Mouse (Mus musculus): ENCODE measurements at regions not wholly inside any gene's neighbourhood (a gene's known extent, or its start where the extent isn't known, plus 50 kb on each side); places are given as distances from the start of the nearest gene placed in this dataset.

DNA sequence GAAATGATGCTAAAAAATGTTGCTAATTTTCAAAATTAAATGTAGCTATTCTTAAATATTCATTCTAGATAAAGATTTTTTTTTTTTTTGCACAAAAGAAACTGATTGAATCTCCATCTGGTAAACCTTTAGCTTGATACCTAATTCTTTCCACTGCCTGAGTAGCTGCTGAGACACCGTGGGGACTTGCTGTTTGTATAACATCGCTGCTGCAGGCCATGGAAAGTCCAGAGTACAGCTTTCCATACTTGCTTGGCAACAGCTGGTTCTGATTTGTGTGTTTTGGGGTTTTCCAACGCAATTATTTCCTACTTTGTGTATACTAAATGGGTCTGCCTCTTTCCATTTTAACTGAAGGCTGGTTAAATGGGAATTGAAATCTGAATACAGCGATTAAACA lies 689.7 kb downstream of the Hdgfl1 start:
- no peak for DNase-seq (ENCODE audit: low spot score)

DNA sequence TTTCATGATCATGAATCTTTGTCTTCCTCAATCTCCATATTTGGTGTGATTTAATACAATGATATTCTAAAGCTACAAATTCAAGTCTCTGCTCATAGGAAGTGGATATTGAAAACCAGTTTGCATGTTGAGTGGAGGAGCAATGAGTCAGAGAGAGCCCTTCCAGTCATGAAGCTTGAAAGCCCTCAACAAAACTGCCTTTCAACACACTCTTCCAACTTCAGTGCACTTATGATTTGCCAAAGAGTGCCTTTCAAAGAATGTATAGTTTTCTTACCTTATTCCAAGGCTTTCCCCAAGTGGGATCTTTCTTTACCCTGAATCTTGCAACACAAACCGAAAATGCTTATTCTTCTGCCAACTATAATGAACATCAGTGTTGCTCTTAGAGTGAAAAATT lies 690.6 kb downstream of the Hdgfl1 start:
- DNase-seq (ENCODE audit: low spot score), result no peak

DNA sequence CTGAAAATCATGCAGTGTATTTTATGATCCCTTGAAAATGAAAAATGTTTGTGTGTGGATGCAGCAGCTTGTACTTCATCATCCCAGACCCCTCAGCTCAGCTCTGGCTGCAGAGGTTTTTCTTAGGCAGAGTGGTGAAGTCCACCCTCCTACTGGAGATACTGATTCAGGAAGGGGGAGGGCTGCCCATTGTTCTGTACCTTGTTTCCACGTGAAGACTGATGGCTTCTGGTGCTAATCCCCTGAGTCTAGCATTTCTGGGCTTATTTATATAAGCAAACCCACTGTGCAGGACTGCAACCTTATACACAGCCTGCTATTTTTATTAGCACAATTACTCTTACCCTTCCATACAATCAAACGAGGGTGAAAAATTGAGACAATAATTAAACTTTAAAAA lies 708.6 kb downstream of the Hdgfl1 start:
- no peak for DNase-seq (ENCODE audit: low spot score)

DNA sequence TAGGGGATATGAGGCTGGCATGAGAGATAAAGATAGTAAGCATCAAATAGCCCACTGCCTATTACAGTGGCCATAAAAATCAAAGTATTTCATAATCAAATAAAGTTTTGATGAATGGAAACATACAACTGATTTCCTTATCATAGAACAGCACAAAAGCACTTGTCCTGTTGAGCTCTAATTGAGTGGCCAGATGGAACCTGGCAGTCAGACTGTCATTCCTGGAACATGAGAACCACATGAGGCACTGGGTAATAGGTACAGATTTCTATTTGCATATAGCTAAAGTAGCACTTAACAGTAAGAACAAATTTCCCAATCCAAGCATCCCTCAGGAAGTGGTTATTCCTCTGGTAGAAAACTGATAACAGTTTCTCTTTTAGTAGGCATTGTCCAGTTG lies 732.3 kb downstream of the Hdgfl1 start:
- no peak for DNase-seq (ENCODE audit: low spot score)

DNA sequence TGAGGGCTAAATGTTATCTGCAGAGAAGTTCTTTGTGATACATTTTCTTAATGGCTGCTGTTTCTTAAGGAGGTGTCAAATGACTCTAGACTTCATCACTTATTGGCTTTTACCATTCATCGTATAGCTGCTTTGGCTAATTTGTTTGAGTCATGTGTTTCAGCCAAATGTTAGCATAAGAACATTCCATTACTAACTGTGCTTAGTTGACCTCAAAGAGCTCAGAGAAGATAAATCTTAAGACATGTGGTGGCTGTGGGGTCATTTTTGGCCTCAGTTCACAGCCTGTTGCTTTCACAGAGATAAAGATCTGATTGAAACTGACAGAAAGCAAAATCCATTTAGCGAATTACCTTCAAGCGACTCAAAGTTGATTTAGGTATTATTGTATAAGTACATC lies 743.6 kb downstream of the Hdgfl1 start:
- no peak for DNase-seq (ENCODE audit: low spot score)

DNA sequence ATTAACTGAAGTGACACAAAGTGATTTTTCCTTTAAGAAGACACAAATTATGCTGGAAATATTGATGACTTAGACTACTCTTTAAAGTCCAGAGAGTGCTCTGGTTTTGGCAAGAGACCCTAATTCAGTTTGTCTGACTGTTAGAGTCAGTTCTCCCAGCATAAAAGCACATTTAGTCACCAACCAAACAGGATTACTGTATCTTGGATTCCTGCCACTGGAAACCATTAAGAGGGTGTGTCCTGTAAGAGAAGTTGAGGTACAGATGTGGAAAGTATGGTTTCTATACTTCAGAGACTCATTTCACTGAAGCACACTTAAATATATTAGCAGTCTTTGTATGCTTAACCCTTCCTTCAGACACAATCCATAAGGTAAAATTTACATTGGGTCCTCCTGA lies 745.3 kb downstream of the Hdgfl1 start:
- DNase-seq (ENCODE audit: low spot score), result no peak

DNA sequence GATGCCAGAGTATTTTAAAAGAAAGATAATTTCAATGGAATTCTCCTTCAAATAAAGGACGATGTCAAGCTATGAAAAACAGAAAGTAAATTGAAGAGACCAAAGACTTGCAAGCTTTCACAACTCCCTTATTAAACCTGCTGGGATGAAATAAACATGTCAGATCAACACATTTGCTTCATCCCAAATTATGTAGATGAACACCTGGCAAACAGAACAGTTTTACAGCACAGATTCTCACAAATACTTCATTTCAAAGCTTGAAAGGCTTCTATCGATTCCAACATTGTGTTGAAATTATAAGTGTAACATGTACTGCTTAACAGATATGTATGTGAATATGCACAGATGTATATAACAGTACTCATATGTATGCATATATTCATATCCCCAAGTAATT lies 749.5 kb downstream of the Hdgfl1 start:
- no peak for DNase-seq (ENCODE audit: low spot score)

DNA sequence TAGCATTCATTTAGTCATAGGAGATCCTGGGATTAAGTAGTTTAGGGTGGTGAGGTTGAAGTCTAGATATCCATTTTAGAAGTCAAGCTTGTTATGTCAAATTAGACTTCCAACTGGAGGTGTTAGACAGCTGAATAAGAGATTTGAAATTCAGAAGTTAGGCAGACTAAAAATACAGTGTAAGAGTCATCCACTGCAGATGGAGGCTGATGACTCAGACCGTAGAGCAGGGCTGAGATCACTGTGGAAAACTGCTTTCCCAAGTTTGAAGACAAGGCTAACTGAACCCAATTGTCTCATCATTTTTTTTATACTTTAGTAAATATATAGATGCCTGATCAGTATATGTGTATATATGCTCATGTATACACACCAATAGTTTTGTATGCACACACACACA lies 738.8 kb upstream of the Nrsn1 start:
- no peak for DNase-seq (ENCODE audit: low spot score)

DNA sequence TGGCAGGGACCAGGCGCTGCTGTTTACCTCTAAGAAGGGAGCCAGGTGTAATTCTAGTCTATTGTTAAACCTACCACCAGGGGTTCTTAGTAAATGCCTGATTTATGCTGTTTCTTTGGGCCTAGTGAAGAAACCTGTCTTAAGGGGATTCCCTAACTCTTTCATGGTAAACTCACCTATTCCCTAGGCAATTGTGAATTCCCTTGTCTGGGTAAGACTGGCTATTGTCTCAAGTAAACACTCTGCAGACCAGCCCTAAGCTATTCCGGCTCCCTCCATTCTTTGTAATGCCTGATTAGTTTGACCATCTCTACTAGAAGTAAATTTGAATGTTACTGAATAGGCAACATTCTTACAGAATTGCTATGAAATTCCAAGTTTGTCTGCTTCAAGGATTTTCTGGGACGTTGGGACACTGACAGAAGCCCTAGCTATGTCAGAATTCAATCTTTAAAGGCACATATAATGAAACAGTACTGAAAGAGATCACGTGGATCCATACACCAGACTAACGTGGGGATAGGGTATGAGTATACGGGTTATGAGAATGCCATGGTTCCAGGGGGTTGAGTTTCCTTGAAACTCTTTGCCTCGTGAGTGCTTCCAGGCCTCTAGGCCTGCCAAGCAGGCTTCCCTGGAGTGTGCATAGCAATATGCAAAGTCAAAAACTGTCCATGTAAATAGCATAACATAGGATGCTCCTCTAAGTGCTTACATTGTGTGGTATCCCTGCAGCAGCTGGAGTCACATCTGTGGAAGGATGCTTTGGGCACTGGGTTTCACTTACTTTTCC lies 734.7 kb upstream of the Nrsn1 start:
- DNase-seq (ENCODE audit: low spot score), result no peak

DNA sequence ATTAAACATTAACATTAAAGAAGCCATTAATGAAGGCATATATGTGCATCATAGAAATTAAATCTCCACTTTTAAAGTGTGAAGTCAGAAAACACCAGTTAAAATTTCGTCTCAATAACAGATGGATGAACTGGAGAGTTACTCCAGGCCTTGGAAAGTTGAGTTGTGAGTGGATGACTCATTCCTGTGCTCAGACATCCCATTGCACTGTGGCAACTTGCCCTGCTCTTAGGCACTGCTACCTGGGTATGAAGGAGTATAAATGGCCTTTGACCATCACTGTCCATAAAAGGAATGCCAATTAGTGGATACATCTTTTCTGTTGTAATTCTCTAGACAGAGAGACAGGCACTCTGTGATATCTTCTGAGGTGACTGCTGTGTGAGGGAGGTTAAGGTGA lies 723.2 kb upstream of the Nrsn1 start:
- DNase-seq (ENCODE audit: low spot score), result no peak

DNA sequence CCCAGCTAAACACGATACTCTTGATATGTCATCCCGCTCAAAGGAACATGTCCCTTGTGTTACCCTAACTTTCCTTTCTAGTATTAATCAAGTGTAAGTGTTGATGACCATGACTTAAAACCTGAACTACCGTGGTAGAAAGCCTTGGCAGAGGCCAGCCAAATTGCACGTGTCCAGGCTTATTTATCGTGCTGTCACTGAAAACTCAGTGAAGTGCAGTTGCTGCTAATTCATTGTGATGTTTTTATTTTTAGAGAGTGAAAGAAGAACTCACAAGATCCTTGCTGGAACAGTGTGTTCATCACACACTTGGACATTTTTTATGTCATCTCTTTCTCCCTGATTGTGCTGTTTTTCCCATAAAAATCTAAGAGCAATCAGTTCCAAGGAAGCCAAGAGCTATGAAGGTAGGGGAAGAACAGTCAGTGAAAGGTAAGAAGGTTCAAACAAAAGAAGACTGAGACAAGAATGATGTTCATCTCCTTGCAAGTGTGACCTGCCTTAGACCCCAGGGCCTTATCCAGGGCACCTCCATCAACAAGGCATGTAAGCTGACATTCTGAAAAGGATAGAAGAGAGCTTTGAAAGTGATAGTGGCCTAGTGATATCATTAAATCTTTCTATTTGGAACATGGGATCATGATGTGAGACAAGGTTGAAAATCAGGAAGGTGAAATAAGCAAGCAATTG lies 718.9 kb upstream of the Nrsn1 start:
- DNase-seq (ENCODE audit: low spot score), result no peak

DNA sequence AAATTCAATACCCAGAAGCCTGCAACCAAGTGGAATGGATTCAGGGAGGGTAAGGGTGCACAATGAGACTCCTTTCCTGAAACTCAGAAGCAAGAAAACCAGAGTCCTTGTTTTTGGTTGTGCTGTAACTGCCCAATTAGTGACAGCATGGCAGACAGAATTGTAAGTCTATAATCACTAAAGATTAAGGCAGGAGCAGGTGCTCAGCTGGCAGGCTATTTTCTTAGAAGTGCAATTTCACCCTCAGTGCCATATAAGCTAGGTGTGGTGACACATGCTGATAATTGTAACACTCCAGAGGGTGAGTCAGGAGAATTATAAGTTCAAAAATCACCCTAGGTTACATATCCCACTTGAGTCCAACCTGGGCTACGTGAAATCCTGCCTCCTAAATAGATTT lies 714.2 kb upstream of the Nrsn1 start:
- DNase-seq (ENCODE audit: low spot score), result no peak

DNA sequence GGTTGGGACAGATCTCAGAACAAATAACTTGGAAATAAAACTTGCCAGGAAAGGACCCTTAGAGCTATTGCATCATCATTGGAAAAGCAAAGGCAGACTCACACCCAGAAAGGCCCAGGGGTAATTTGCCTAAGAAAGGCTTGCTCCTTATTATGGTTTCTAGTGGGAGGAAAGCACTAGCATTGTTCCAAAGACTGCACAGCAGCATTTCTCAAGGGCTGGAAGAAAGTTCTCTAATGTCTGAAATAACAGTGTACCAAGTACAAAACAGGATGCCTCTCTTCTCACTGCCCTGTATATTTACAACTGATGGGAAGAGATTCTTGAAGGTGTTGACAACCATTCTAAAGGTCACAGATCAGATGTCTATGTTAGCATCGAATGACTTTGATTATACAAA lies 713.4 kb upstream of the Nrsn1 start:
- no peak for DNase-seq (ENCODE audit: low spot score)

DNA sequence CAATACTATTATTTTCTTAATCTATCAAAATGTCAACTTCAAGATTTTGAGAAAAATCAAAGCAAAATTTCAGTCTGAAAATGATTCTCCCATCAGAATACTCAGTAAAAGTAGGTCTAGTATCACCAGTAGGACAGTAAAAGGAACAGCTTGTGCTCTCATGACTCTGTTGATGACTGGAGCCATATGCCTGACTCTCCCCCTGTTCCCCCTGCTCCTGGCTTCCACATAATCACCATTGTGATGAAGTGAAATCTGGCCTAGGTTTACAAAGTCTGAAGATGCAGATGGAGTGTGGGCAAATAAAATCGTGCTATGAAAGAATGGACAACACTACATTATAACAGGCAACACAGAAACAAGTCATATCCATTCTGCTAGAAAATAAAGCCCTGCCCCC lies 708.3 kb upstream of the Nrsn1 start:
- no peak for DNase-seq (ENCODE audit: low spot score)

DNA sequence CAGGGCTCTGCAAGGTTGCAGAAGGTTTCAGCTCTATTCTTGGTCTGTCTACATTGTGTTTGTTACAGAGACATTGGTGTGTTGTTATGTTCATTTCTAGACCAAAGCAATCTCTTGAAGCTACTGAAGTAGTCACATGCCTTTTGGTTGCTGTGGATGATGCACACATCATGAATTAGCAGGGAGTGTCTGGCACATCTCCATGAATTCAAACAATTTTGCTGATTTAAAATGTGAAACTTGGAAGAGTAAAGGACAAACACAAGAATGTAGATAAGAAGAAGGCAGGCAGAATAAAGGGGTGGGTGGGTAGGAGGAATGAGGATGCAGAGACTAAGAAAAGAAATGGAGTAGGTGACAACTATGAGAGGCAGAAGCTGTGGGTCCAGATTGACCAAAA lies 688.3 kb upstream of the Nrsn1 start:
- DNase-seq (ENCODE audit: low spot score), result no peak

DNA sequence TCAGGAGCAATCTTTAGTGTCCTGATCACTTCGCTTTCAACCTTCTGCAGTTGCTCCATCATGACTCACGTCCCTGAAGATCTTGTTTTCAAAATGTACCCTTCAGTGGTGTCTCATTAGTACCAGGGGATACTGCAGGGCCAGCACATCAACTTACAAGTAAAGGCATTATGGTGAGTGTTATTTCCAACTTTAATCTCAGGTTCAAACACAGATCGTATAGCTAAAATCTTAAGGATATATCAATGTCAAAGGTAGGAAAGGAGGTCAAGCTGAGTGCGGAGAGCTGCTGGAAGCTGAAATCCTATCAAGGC lies 687.8 kb upstream of the Nrsn1 start:
- DNase-seq (ENCODE audit: low spot score), result no peak

DNA sequence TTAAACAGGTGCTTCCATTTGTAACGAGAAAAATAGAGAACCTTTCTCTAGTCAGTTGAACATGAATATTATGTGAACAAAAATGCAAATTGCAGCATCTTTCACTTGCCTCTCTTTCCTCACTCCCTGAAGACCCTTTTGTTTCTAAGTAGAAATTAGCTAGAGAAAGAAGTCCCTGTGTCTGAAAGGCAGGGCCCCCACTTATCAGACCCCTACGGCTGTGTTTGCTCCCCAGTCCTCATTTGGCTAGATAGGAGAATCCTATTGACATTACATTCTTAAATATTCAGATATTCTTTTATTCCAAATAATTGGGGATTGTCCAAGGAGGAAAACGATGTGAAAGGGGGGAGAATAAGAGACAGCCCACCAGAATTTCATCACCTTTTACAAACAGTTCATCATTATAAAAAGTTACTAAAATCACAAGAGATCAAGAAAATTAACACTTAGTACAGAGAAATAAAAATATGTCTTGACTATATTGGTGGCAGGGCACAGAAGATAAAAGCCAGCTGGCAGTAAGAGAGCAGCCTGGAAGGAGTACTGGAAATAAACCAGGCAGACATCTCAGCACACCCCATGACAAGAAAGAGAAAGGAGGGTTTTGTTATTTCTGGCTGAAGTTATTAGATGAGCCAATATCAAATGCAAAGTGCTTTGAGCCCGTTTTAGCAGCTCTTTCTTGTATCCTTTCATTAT lies 687.3 kb upstream of the Nrsn1 start:
- DNase-seq (ENCODE audit: low spot score), result no peak

DNA sequence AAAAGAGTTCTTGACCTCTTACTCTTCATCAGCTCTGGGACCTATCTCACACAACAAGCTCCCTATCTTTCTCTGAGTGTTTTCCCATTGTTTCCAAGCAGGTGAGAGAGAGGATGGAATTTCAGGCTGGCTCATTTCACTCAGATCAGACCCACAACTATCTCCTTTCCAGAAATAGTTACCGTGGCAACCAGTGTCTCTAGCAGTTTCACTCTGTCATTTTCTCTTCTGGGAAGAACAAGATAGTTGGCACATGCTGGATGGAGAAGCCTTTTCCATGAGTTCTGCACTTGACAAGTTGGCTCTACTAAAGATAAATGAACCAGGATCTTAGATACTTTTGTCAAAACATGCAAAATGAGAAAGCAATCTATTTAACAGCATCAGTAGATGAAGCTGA lies 667.3 kb upstream of the Nrsn1 start:
- DNase-seq (ENCODE audit: low spot score), result no peak

DNA sequence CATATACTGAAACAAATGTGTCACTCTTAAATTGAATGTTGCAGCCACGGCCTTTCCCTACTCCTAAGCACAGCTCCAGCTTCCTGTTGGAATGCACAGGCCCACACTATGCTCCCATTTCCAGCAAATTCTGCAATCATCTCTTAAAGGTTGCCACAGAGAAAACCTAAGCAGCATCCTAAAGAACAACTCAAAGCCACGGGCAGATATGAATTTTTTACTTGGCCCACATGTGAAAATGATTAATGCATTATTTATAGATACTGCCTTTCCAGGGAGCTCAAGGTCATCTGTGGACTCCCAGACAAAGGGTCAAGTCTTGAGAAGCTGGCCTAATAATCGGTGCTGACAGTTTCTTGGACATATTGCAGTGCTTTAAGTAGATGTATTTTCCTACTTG lies 663.5 kb upstream of the Nrsn1 start:
- no peak for DNase-seq (ENCODE audit: low spot score)

DNA sequence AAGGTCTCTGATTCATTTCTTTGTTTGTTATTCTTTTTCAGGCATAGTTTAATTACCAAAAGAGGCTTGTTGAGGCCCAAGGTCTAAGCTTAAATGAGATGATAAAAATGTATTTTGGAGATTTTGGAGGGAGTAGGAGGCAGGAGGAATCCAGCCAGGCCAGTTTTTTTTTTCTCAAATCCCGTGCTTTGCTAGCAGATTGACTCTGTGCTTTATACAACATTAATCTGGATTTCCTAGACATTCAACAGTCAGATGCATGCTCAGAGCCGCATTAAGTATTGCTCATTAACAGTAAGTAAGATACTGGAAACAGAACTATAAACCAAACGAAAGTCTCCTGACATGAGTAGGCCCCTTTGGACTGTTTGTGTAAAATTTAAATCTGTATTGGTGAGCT lies 662.9 kb upstream of the Nrsn1 start:
- DNase-seq (ENCODE audit: low spot score), result no peak

DNA sequence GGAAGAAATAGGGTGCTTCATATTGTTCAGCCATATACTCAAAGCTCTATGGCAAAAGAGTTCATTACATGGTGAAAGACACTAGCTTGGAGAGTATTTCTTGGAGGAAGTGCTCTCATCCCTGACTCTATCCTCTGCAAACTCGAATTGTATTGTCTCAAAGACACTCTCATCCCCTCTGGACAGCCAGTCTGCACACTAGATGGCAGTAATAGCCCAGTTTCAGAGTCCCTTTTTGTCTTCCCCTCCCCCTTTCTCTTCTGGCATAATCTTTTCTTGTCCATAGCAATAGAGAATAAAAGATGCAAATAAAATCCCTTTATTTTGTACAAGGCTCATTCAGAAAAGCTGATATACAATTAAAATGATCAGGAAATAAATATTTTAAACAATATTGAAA lies 662.5 kb upstream of the Nrsn1 start:
- peak; percentile 12 for DNase-seq (ENCODE audit: low spot score)

DNA sequence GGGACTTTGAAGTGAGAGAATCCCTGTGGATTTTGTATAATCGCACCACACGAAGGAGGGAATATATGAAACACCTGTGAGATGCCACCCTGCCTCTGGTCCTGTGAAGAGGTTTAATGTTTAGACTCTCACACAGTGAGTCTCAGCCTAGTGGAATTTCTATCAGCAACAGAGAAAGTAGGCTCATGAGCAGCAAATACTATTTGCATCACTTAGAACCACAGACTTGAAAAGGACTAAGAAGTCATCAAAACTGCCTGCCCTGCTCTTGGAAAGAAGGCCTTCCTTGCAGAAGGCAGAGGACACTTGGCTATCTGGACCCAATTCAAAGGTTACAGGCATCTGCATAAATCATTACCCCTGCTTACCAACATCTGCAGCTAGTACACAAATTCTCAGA lies 662.1 kb upstream of the Nrsn1 start:
- no peak for DNase-seq (ENCODE audit: low spot score)

DNA sequence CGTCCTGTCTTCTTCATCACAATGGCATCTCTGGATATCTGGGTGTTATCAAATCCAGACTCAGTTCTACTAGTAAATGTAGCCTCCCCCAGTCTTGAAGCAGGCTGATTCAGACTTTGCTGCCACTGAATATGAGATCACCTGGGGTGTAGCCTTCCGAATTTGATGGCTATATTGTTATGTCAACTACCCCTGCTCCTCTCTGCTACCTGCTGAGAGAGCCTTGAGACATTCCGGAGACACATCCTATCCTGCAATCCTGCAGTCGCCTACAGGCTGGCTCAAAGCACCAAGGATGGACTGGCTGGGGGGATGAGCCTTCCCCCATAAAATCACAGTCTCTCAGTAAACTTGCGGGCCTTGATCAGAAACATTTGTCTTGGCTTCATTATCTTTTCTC lies 655.4 kb upstream of the Nrsn1 start:
- no peak for DNase-seq (ENCODE audit: low spot score)
